Mouse (Mus musculus) C2C12 (cell line): Measurements from ENCODE around the gene Ccdc107.

Experiments
- CTCF ChIP-seq: IDR thresholded peaks from one replicate; pipeline ENCODE4 v1.5.1; 2011; ENCODE audit not compliant: control insufficient read depth, insufficient read depth, insufficient read length
- MAX ChIP-seq: IDR thresholded peaks from one replicate; pipeline ENCODE4 v1.6.1; 2011; ENCODE audit warnings: mild to moderate bottlenecking, control low read depth
- MYOD1 ChIP-seq: IDR thresholded peaks from one replicate; pipeline ENCODE4 v1.6.1; 2011; ENCODE audit warnings: low read depth; ENCODE audit not compliant: control insufficient read depth, insufficient read length
- USF1 ChIP-seq: IDR thresholded peaks from one replicate; pipeline ENCODE4 v1.6.1; 2011; ENCODE audit warnings: low read depth, mild to moderate bottlenecking, control low read depth, moderate library complexity

GRCm38 (mm10) chr4:43513300-43513699 is 20.6 kb downstream of the Ccdc107 start:
- TF ChIP-seq CTCF (no peak), MYOD1 (no peak), MAX (no peak), USF1 (no peak)
